Mouse (Mus musculus) neural tube, embryonic 11.5 days (tissue): Measurements from ENCODE around the gene Etv6. TPM values are rescaled to one million over a fixed set of nuclear protein-coding genes. Genes with fewer than 3 reads are reported as not detected.

Experiments
- ATAC-seq: fragments of 200-750 bp; cut with Nextera tagmentation; 2 replicates; pipeline ENCODE4 v1.8.0; 2017; ENCODE audit warnings: moderate number of reproducible peaks, mild to moderate bottlenecking, moderate TSS enrichment, moderate library complexity; ENCODE audit not compliant: insufficient read depth, low FRiP score, low TSS enrichment
- DNase-seq: peaks from one replicate; pipeline ENCODE4 v3.0.0-alpha.2; 2015; ENCODE audit warnings: low spot score
- H3K27ac ChIP-seq: fragments of 300-500 bp; sonication (generic); 2 replicates; pipeline ENCODE4 v1.5.1; 2014; ENCODE audit warnings: low read depth, mild to moderate bottlenecking, low read length
- H3K27me3 ChIP-seq: fragments of 300-500 bp; sonication (generic); 2 replicates; pipeline ENCODE4 v1.6.1; 2014; ENCODE audit warnings: mild to moderate bottlenecking, low read length, mixed read lengths; ENCODE audit not compliant: control insufficient read depth, insufficient read depth
- H3K36me3 ChIP-seq: fragments of 300-500 bp; sonication (generic); 2 replicates; pipeline ENCODE4 v1.6.1; 2014; ENCODE audit warnings: mild to moderate bottlenecking, low read length, moderate library complexity, mixed read lengths; ENCODE audit not compliant: control insufficient read depth, insufficient read depth
- H3K4me1 ChIP-seq: fragments of 300-500 bp; sonication (generic); 2 replicates; pipeline ENCODE4 v1.6.1; 2014; ENCODE audit warnings: low read length, mixed read lengths; ENCODE audit not compliant: control insufficient read depth, insufficient read depth
- H3K4me2 ChIP-seq: fragments of 300-500 bp; sonication (generic); 2 replicates; pipeline ENCODE4 v1.6.1; 2014; ENCODE audit warnings: low read depth, mild to moderate bottlenecking, moderate library complexity
- H3K4me3 ChIP-seq: fragments of 300-500 bp; sonication (generic); 2 replicates; pipeline ENCODE4 v1.5.1; 2014; ENCODE audit warnings: low read depth, low read length
- H3K9ac ChIP-seq: fragments of 300-500 bp; sonication (generic); 2 replicates; pipeline ENCODE4 v1.6.1; 2014; ENCODE audit warnings: mild to moderate bottlenecking, low read length
- H3K9me3 ChIP-seq: fragments of 300-500 bp; sonication (generic); 2 replicates; pipeline ENCODE4 v1.6.1; 2016; ENCODE audit warnings: low read length; ENCODE audit not compliant: control insufficient read depth
- WGBS: fragments of 180-500 bp; shearing (Covaris S2); extraction: QIAGEN DNeasy Blood & Tissue Kit; methylation state at CpG from one replicate; pipeline ENCODE4 v1.1.7; 2014; 5-methylcytosine and 5-hydroxymethylcytosine counted together
- polyA plus RNA-seq: library from polyadenylated mRNA; unstranded; fragments of >200 nt; fragmentation: Nextera tagmentation; extraction: Ambion mirVana; gene quantifications from 2 replicates; pipeline ENCODE4 v1.2.1, GENCODE M21; 2014

Etv6 gene
- polyA plus RNA-seq, 1 experiment from 2014 or later, result 16.9 TPM

- ATAC-seq (no peak), DNase-seq (no peak)
- no peaks in the 10 kb centered on the region for H3K4me1 ChIP-seq
- H3K9me3 ChIP-seq, result no peaks in the 10 kb centered on the region
- no peak overlapping the region for H3K27ac ChIP-seq
- no peak overlapping the region for H3K4me2 ChIP-seq
- no peak overlapping the region for H3K9ac ChIP-seq
- WGBS, result 88% methylated on average over 2 of the region's 2 CpGs
- no peak overlapping the region for H3K4me3 ChIP-seq
- H3K27me3 ChIP-seq, result no peaks in the 10 kb centered on the region
- no peaks in the 10 kb centered on the region for H3K36me3 ChIP-seq
Measured at GRCm38 (mm10) chr6:134246109-134246508, 210.6 kb downstream of the Etv6 start.

GRCm38 (mm10) chr6:134247324-134247723, 211.8 kb downstream of the Etv6 start:
- H3K27ac ChIP-seq, result no peak overlapping the region
- H3K4me3 ChIP-seq, result no peak overlapping the region
- WGBS, result 96% methylated on average over 9 of the region's 9 CpGs
- no peaks in the 10 kb centered on the region for H3K4me1 ChIP-seq
- no peaks in the 10 kb centered on the region for H3K27me3 ChIP-seq
- no peak overlapping the region for H3K4me2 ChIP-seq
- H3K9ac ChIP-seq, result no peak overlapping the region
- ATAC-seq, result no peak
- no peaks in the 10 kb centered on the region for H3K36me3 ChIP-seq
- no peak for DNase-seq
- H3K9me3 ChIP-seq, result no peaks in the 10 kb centered on the region

- ATAC-seq (no peak), DNase-seq (no peak)
- no peaks in the 10 kb centered on the region for H3K27me3 ChIP-seq
- 93% methylated on average over 19 of the region's 19 CpGs for WGBS
- no peaks in the 10 kb centered on the region for H3K4me1 ChIP-seq
- no peak overlapping the region for H3K4me2 ChIP-seq
- no peak overlapping the region for H3K9ac ChIP-seq
- H3K36me3 ChIP-seq, result no peaks in the 10 kb centered on the region; the same call in 1 of the 2 replicates
- H3K4me3 ChIP-seq, result no peak overlapping the region
- no peak overlapping the region for H3K27ac ChIP-seq
- H3K9me3 ChIP-seq, result no peaks in the 10 kb centered on the region
Measured at GRCm38 (mm10) chr6:134248720-134249119, 213.2 kb downstream of the Etv6 start.

GRCm38 (mm10) chr6:134250764-134251163, 215.3 kb downstream of the Etv6 start:
- H3K4me1 ChIP-seq, result no peaks in the 10 kb centered on the region
- no peak overlapping the region for H3K9ac ChIP-seq
- ATAC-seq (no peak), DNase-seq (no peak)
- H3K36me3 ChIP-seq, result no peaks in the 10 kb centered on the region; the same call in 1 of the 2 replicates
- 92% methylated on average over 5 of the region's 5 CpGs for WGBS
- H3K27ac ChIP-seq, result no peak overlapping the region
- H3K4me3 ChIP-seq, result no peak overlapping the region
- no peak overlapping the region for H3K4me2 ChIP-seq
- no peaks in the 10 kb centered on the region for H3K9me3 ChIP-seq
- no peaks in the 10 kb centered on the region for H3K27me3 ChIP-seq

- no peak overlapping the region for H3K4me3 ChIP-seq
- no peak for DNase-seq
- no peaks in the 10 kb centered on the region for H3K4me1 ChIP-seq
- no peak overlapping the region for H3K4me2 ChIP-seq
- WGBS, result 90% methylated on average over 8 of the region's 8 CpGs
- no peaks in the 10 kb centered on the region for H3K27me3 ChIP-seq
- no peak for ATAC-seq
- no peak overlapping the region for H3K27ac ChIP-seq
- no peaks in the 10 kb centered on the region for H3K9me3 ChIP-seq
- H3K36me3 ChIP-seq, result no peaks in the 10 kb centered on the region; the same call in 1 of the 2 replicates
- no peak overlapping the region for H3K9ac ChIP-seq
Measured at GRCm38 (mm10) chr6:134251364-134251763, 215.9 kb downstream of the Etv6 start.

GRCm38 (mm10) chr6:134252081-134252755, 216.7 kb downstream of the Etv6 start:
- Histone ChIP-seq H3K27me3 (no peaks in the 10 kb centered on the region), H3K27ac (no peak overlapping the region), H3K9me3 (no peaks in the 10 kb centered on the region), H3K4me1 (no peaks in the 10 kb centered on the region), H3K4me3 (no peak overlapping the region), H3K36me3 (no peaks in the 10 kb centered on the region; the same call in 1 of the 2 replicates), H3K4me2 (no peak overlapping the region), H3K9ac (no peak overlapping the region)
- DNase-seq (no peak), ATAC-seq (no peak)
- WGBS, result 89% methylated on average over 8 of the region's 8 CpGs

- DNase-seq, result no peak
- no peaks in the 10 kb centered on the region for H3K27me3 ChIP-seq
- no peak overlapping the region for H3K4me2 ChIP-seq
- no peaks in the 10 kb centered on the region for H3K4me1 ChIP-seq
- WGBS, result 86% methylated on average over 3 of the region's 3 CpGs
- no peak overlapping the region for H3K27ac ChIP-seq
- H3K9ac ChIP-seq, result no peak overlapping the region
- no peak overlapping the region for H3K4me3 ChIP-seq
- no peak for ATAC-seq
- no peaks in the 10 kb centered on the region for H3K9me3 ChIP-seq
- H3K36me3 ChIP-seq, result peaks cover 2% of the 10 kb centered on the region
Measured at GRCm38 (mm10) chr6:134256369-134256768, 220.9 kb downstream of the Etv6 start.

GRCm38 (mm10) chr6:134259913-134260312, 224.4 kb downstream of the Etv6 start:
- Histone ChIP-seq H3K4me3 (no peak overlapping the region), H3K9me3 (no peaks in the 10 kb centered on the region), H3K9ac (no peak overlapping the region), H3K4me2 (no peak overlapping the region), H3K36me3 (peaks cover 5% of the 10 kb centered on the region), H3K27me3 (no peaks in the 10 kb centered on the region), H3K4me1 (no peaks in the 10 kb centered on the region), H3K27ac (no peak overlapping the region)
- ATAC-seq (no peak), DNase-seq (no peak)
- WGBS, result 90% methylated on average over 8 of the region's 8 CpGs

GRCm38 (mm10) chr6:134261904-134262303, 226.4 kb downstream of the Etv6 start:
- Histone ChIP-seq H3K4me2 (no peak overlapping the region), H3K9ac (no peak overlapping the region), H3K9me3 (no peaks in the 10 kb centered on the region), H3K27ac (no peak overlapping the region), H3K27me3 (no peaks in the 10 kb centered on the region), H3K4me3 (no peak overlapping the region), H3K4me1 (no peaks in the 10 kb centered on the region), H3K36me3 (peaks cover 5% of the 10 kb centered on the region)
- no peak for DNase-seq
- WGBS, result 90% methylated on average over 3 of the region's 3 CpGs
- no peak for ATAC-seq
